Comparison of ENCODE assay signal across 21 mouse cellular contexts in the genomic region with DNA sequence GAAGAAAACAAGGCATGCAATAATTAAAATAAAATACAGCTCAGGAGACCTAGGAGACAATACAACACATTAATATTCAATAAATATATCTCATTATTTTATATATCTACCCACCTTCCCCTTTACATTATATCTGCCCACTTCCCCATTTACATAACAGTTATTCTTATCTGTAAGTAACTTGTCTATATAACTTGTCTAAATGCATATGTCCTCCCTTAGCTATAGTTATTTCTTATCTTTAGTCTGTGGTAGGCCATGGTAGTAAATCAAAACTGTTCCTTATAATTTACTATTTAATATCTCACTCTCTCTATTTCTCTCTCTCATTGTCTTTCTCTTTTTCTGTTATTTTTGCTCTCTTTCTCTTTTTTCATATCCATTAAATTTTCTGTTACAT.
DNase-seq lines count a peak whose midpoint lies in the region; ATAC-seq and TF ChIP-seq lines count a peak whose summit lies in the region.
"Had no signal": no experiment of that assay in that cellular context is flagged by ENCODE, and none has a peak within 500 bp of the region (broad histone marks: within the 10 kb centered on the region; RNA-seq: fewer than 3 reads in every experiment).

No protein-coding gene starts in this region.

- DNase-seq in MEL (ENCODE audit: low read depth, low spot score) (peak; percentile 47), MEL-GATA-1-ER (ENCODE audit: extremely low read depth, low read depth) (peak; percentile 2)
- DNase-seq in lung, postnatal 25 days (ENCODE audit: low spot score) = no peak
- DNase-seq: adrenal gland, adult 2 months; adrenal gland, adult 8-10 months; adrenal gland, postnatal 10 days; adrenal gland, postnatal 14 days; adrenal gland, postnatal 25 days; adrenal gland, postnatal 36 days; B cell, adult 2 months; cerebellum, adult 11 months; cerebellum, adult 11-12 months; cerebellum, adult 18-20 months; cerebellum, adult 2 months; cerebellum, adult 8-10 months had no signal

- no peaks in the 10 kb centered on the region for H3K4me1 ChIP-seq in MEL (ENCODE audit: control insufficient read depth in 1 of 2, insufficient read depth in 2 of 2, low read length in 2 of 2)

- H3K9me3 ChIP-seq in MEL (replicated peaks; ENCODE audit: insufficient read depth, low read length) = no peaks in the 10 kb centered on the region; the same call in 1 of the 2 replicates
- H3K9me3 ChIP-seq: G1E had no signal

- TF ChIP-seq EP300 in MEL (IDR thresholded peaks at IDR 0.05; ENCODE audit: low read depth in 1 of 2, low read length in 2 of 2) = peak; percentile 80 to 81

- no peak overlapping the region for H3K4me3 ChIP-seq in MEL (ENCODE audit: control insufficient read depth in 1 of 2, insufficient read depth in 1 of 2, low read depth in 2 of 2, low read length in 2 of 2)

- H3K79me2 ChIP-seq in MEL (ENCODE audit: control insufficient read depth, insufficient read depth, low read length, poor library complexity) = no peaks in the 10 kb centered on the region

- TF ChIP-seq RAD21 in MEL (IDR thresholded peaks at IDR 0.05; ENCODE audit: low read depth, low read length) = no peak

- no peak for ATAC-seq in inflammation-experienced regulatory T-cells, adult 6 months
- ATAC-seq: activated CD4-positive, CD25-positive, alpha-beta regulatory T cell, adult 4 months; CD4-positive, CD25-positive, alpha-beta regulatory T cell, adult 4 months; Patski had no signal

- H3K36me3 ChIP-seq in MEL (ENCODE audit: control insufficient read depth in 1 of 2, insufficient read depth in 2 of 2, low read length in 2 of 2) = peaks cover 0 to 2% of the 10 kb centered on the region in 2 experiments; a peak in 1 of 4 replicates
- H3K36me3 ChIP-seq: G1E had no signal

- no peak overlapping the region for H3K9ac ChIP-seq in MEL (ENCODE audit: control insufficient read depth, low read depth, low read length, poor library complexity, severe bottlenecking)

- no peak for TF ChIP-seq CTCF in MEL (IDR thresholded peaks at IDR 0.05 in 2 of 3, conservative IDR thresholded peaks at IDR 0.05 in 1 of 3; ENCODE audit: control insufficient read depth in 1 of 3, insufficient read depth in 1 of 3, low read depth in 2 of 3, low read length in 3 of 3, poor library complexity in 1 of 3, severe bottlenecking in 1 of 3)

- no peak overlapping the region for H3K27ac ChIP-seq in MEL (ENCODE audit: control insufficient read depth, low read depth, low read length)

- no peaks in the 10 kb centered on the region for H3K27me3 ChIP-seq in MEL (ENCODE audit: control insufficient read depth in 1 of 2, insufficient read depth in 2 of 2, low read length in 2 of 2)
- H3K27me3 ChIP-seq: CH12.LX, Patski had no signal

- TF ChIP-seq POLR2A in MEL (IDR thresholded peaks at IDR 0.05; ENCODE audit: control insufficient read depth in 1 of 2, insufficient read depth in 1 of 2, low read depth in 1 of 2, low read length in 2 of 2, poor library complexity in 1 of 2) = no peak

TF ChIP-seq in MEL, 35 proteins besides CTCF, POLR2A, EP300 and RAD21:
- TF ChIP-seq RCOR1 (IDR thresholded peaks at IDR 0.05; ENCODE audit: low read depth, low read length) (peak; percentile 36; the same call in 1 of the 2 replicates), TCF12 (IDR thresholded peaks at IDR 0.05; ENCODE audit: low read depth, low read length) (peak; percentile 11; the same call in 1 of the 2 replicates), GATA1 (IDR thresholded peaks at IDR 0.05; ENCODE audit: low read depth, low read length) (peak; percentile 71; the same call in 1 of the 2 replicates), MYC (IDR thresholded peaks at IDR 0.05; ENCODE audit: low read depth, low read length) (no peak), ETS1 (IDR thresholded peaks at IDR 0.05; ENCODE audit: low read depth, low read length) (0 out of 2 replicates have a peak, but pooled peaks have one; percentile 10), MEF2A (IDR thresholded peaks at IDR 0.05; ENCODE audit: extremely low read depth, insufficient replicate concordance, low read depth, low read length, poor library complexity, severe bottlenecking) (no peak), MAZ (IDR thresholded peaks at IDR 0.05; ENCODE audit: low read depth, low read length) (no peak), MYB (IDR thresholded peaks at IDR 0.05; ENCODE audit: low read depth, low read length) (peak; percentile 49; the same call in 1 of the 2 replicates)
TF ChIP-seq in MEL: peak in this region for 5.
